ENCODE assay signal across 11 mouse cellular contexts in the genomic region with DNA sequence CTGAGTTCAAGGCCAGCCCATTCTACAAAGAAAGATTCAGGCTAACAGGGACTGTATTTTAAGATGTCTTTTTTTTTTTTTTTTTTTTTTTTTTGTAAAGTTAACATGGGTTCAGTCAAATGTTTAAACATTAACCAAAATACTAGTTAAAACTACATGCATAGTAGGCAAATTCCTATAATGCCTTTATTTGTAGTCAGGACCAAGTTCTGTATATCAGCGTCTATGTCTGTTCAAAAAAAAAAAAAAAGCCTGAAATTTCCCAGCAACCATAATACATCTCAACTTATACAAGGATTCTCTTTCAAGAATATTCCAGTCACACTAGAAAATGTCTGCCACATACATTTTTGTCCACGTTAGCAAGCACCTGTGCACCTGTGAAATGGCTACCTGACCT. TPM values are rescaled to one million over a fixed set of nuclear protein-coding genes. Genes with fewer than 3 reads are reported as not detected.
DNase-seq lines count a peak whose midpoint lies in the region; ATAC-seq and TF ChIP-seq lines count a peak whose summit lies in the region.
"Had no signal": no experiment of that assay in that cellular context is flagged by ENCODE, and none has a peak within 500 bp of the region (broad histone marks: within the 10 kb centered on the region; RNA-seq: fewer than 3 reads in every experiment).

No protein-coding gene starts in this region.

- H3K4me3 ChIP-seq in erythroblast, embryonic 14.5 days (replicated peaks) = peak overlapping the region; percentile 88
- H3K4me3 ChIP-seq in lung, postnatal 0 days (ENCODE audit: low read depth, low read length) = no peak overlapping the region
- H3K4me3 ChIP-seq in liver, embryonic 12.5 days = peak overlapping the region; percentile 100
- H3K4me3 ChIP-seq in stomach, embryonic 16.5 days (replicated peaks; ENCODE audit: low read length) = peak overlapping the region; percentile 97

- H3K4me2 ChIP-seq in lung, postnatal 0 days (replicated peaks; ENCODE audit: low read depth, low read length) = peak overlapping the region; percentile 71; the same call in 1 of the 2 replicates
- H3K4me2 ChIP-seq in liver, embryonic 12.5 days = peak overlapping the region; percentile 85
- H3K4me2 ChIP-seq in stomach, embryonic 16.5 days (ENCODE audit: low read depth, low read length) = peak overlapping the region; percentile 67

- H3K36me3 ChIP-seq in erythroblast, embryonic 14.5 days (ENCODE audit: control insufficient read depth) = peaks cover 54% of the 10 kb centered on the region
- no peaks in the 10 kb centered on the region for H3K36me3 ChIP-seq in lung, postnatal 0 days (ENCODE audit: insufficient read depth, low read length)
- peaks cover 42% of the 10 kb centered on the region for H3K36me3 ChIP-seq in liver, embryonic 12.5 days
- peaks cover 2% of the 10 kb centered on the region; the same call in 1 of the 2 replicates for H3K36me3 ChIP-seq in stomach, embryonic 16.5 days (ENCODE audit: control insufficient read depth, insufficient read depth, low read length)

- TF ChIP-seq EP300 in lung, postnatal 0 days (IDR thresholded peaks at IDR 0.05) = no peak

- no peak for ATAC-seq in erythroblast, adult 5-6 weeks (replicated peaks; ENCODE audit: low FRiP score, poor library complexity, severe bottlenecking)
- no peak for ATAC-seq in lung, postnatal 0 days
- no peak for ATAC-seq in liver, embryonic 12.5 days
- no peak for ATAC-seq in stomach, embryonic 16.5 days (ENCODE audit: insufficient read depth, low FRiP score)

- no peak for TF ChIP-seq CTCF in lung, postnatal 0 days (IDR thresholded peaks at IDR 0.05)

- DNase-seq in lung, postnatal 0 days (ENCODE audit: low spot score) = no peak
- DNase-seq in lung, postnatal 14 days = no peak
- no peak for DNase-seq in layer of hippocampus, postnatal 10 days (ENCODE audit: low spot score in 2 of 2)
- DNase-seq in gastrocnemius, postnatal 4 days (ENCODE audit: low spot score in 2 of 2) = no peak
- DNase-seq: kidney, adult 11 months had no signal

- 44% methylated on average over 2 of the region's 2 CpGs for WGBS in lung, postnatal 0 days
- WGBS in liver, embryonic 12.5 days (ENCODE audit: insufficient replicate concordance) = 74% methylated on average over 2 of the region's 2 CpGs
- 29% methylated on average over 2 of the region's 2 CpGs for WGBS in stomach, embryonic 16.5 days

- H3K9ac ChIP-seq in lung, postnatal 0 days (replicated peaks; ENCODE audit: low read depth) = no peak overlapping the region
- peak overlapping the region; percentile 99; the same call in 1 of the 2 replicates for H3K9ac ChIP-seq in liver, embryonic 12.5 days
- peak overlapping the region; percentile 99 for H3K9ac ChIP-seq in stomach, embryonic 16.5 days (ENCODE audit: low read length)

- H3K27ac ChIP-seq in lung, postnatal 0 days (ENCODE audit: low read length) = no peak overlapping the region
- H3K27ac ChIP-seq in liver, embryonic 12.5 days = no peak overlapping the region
- H3K27ac ChIP-seq in stomach, embryonic 16.5 days (ENCODE audit: low read length) = no peak overlapping the region

- no peaks in the 10 kb centered on the region for H3K9me3 ChIP-seq in erythroblast, embryonic 14.5 days (ENCODE audit: control insufficient read depth, low read length)
- H3K9me3 ChIP-seq in lung, postnatal 0 days (ENCODE audit: low read length) = no peaks in the 10 kb centered on the region
- H3K9me3 ChIP-seq in liver, embryonic 12.5 days (replicated peaks) = no peaks in the 10 kb centered on the region
- no peaks in the 10 kb centered on the region for H3K9me3 ChIP-seq in stomach, embryonic 16.5 days (replicated peaks; ENCODE audit: control insufficient read depth, low read length)

- H3K27me3 ChIP-seq in erythroblast, embryonic 14.5 days (ENCODE audit: control insufficient read depth) = no peaks in the 10 kb centered on the region
- no peaks in the 10 kb centered on the region for H3K27me3 ChIP-seq in lung, postnatal 0 days (replicated peaks; ENCODE audit: insufficient read depth, low read length)
- no peaks in the 10 kb centered on the region for H3K27me3 ChIP-seq in liver, embryonic 12.5 days (replicated peaks)
- no peaks in the 10 kb centered on the region for H3K27me3 ChIP-seq in stomach, embryonic 16.5 days (ENCODE audit: control insufficient read depth, insufficient read depth, low read length)

- H3K4me1 ChIP-seq in erythroblast, embryonic 14.5 days (ENCODE audit: control insufficient read depth) = peaks cover 55% of the 10 kb centered on the region
- H3K4me1 ChIP-seq in lung, postnatal 0 days (ENCODE audit: insufficient read depth, low read depth, low read length) = peaks cover 3% of the 10 kb centered on the region; the same call in 1 of the 2 replicates
- H3K4me1 ChIP-seq in liver, embryonic 12.5 days = peaks cover 66% of the 10 kb centered on the region
- peaks cover 26% of the 10 kb centered on the region for H3K4me1 ChIP-seq in stomach, embryonic 16.5 days (ENCODE audit: control insufficient read depth, insufficient read depth, low read length)

RNA-seq across cellular contexts. Expression of a gene that starts 1.9 kb away (rescaled TPM):
- polyA plus RNA-seq in erythroblast, embryonic 14.5 days (2012) = 0.94 and 0.95 TPM in 2 replicates
- total RNA-seq in erythroblast, adult 5-6 weeks (2015; ENCODE audit: low replicate concordance) = 32.4 and 50.1 TPM in 2 replicates
- 40.0 and 52.0 TPM in 2 replicates for total RNA-seq in erythroblast, adult 5-6 weeks (2017; ENCODE audit: low replicate concordance)
- 36.0 and 40.6 TPM in 2 replicates for polyA plus RNA-seq in lung, postnatal 0 days (2015; fragmentation: Nextera tagmentation; extraction: Ambion mirVana)
- 40.2 and 44.7 TPM in 2 replicates for polyA plus RNA-seq in liver, embryonic 12.5 days (2016; fragmentation: Nextera tagmentation; extraction: Ambion mirVana)
- 30.9 and 33.7 TPM in 2 replicates for polyA plus RNA-seq in stomach, embryonic 16.5 days (2015; fragmentation: Nextera tagmentation; extraction: Ambion mirVana)
- 10 to 100 TPM; 49.8 to 51.1 TPM for total RNA-seq in layer of hippocampus, postnatal 10 days (2021)
- total RNA-seq in gastrocnemius, postnatal 4 days (2021) = 10 to 100 TPM; 58.3 to 63.2 TPM

RNA-seq across cellular contexts. Expression of a gene that starts 47.3 kb away (rescaled TPM):
- not detected in 2 replicates for polyA plus RNA-seq in erythroblast, embryonic 14.5 days (2012)
- total RNA-seq in erythroblast, adult 5-6 weeks (2015; ENCODE audit: low replicate concordance) = not detected in 2 replicates
- total RNA-seq in erythroblast, adult 5-6 weeks (2017; ENCODE audit: low replicate concordance) = not detected in 2 replicates
- 261 and 341 TPM in 2 replicates for polyA plus RNA-seq in lung, postnatal 0 days (2015; fragmentation: Nextera tagmentation; extraction: Ambion mirVana)
- polyA plus RNA-seq in liver, embryonic 12.5 days (2016; fragmentation: Nextera tagmentation; extraction: Ambion mirVana) = not detected in 2 replicates
- polyA plus RNA-seq in stomach, embryonic 16.5 days (2015; fragmentation: Nextera tagmentation; extraction: Ambion mirVana) = not detected in 2 replicates
- under 1 TPM in 1 of 2 experiments, not detected in 1; 0.78 TPM for total RNA-seq in layer of hippocampus, postnatal 10 days (2021)
- total RNA-seq in gastrocnemius, postnatal 4 days (2021) = under 1 TPM in 1 of 2 experiments, not detected in 1; 0.62 TPM
- total RNA-seq: common myeloid progenitor, adult 5-6 weeks; monocyte, adult 5-6 weeks had no signal

Comparison
In these comparisons a context has a peak if more than half of its experiments do, and no peak if none do; other contexts are left out.
1. RNA of a gene that starts 1.9 kb away (polyA plus RNA-seq): 40.2 to 44.7 TPM in liver, embryonic 12.5 days, 36.0 to 40.6 TPM in lung, postnatal 0 days and 30.9 to 33.7 TPM in stomach, embryonic 16.5 days; 0.94 to 0.95 TPM in erythroblast, embryonic 14.5 days; every median in the first group is over 10 times any median in the second.
2. RNA of a gene that starts 47.3 kb away (polyA plus RNA-seq): 261 to 341 TPM in lung, postnatal 0 days; not detected in liver, embryonic 12.5 days, not detected in erythroblast, embryonic 14.5 days and not detected in stomach, embryonic 16.5 days; every median in the first group is over 100 times any median in the second.
3. Peak in every context shown above with its lines, with median percentiles within 50 percentile points of each other: H3K4me2 ChIP-seq.